Mouse (Mus musculus): ENCODE data around the gene Lrrc4b.

DNA sequence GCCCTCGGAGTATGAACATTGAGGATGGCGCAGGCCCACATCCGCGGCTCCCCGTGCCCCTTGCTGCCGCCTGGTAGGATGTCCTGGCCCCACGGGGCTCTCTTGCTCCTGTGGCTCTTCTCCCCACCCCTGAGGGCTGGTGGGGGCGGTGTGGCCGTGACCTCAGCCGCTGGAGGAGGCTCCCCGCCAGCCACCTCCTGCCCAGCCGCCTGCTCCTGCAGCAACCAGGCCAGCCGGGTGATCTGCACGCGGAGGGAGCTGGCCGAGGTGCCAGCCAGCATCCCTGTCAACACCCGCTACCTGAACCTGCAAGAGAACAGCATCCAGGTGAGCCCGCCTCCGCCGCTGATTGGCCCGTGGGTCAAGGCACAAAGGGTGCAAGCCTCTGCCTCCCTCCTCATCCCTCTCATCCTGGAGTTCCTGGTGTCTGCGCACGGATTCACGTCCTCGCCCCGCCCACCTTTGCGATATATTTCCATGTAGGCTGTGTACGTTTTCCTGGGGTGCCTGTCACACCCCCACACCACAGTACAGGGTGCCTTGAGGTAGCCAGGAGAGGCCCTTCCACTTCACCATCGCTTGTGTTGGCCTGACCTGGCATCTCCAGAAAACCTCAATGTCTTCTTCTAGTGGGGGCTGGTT lies 16.2 kb downstream of the Lrrc4b start:
- no peak for TF ChIP-seq CTCF (IDR thresholded peaks at IDR 0.05; ENCODE audit: insufficient read depth, low read depth, low read length)
- no peak for TF ChIP-seq POLR2A (IDR thresholded peaks at IDR 0.05; ENCODE audit: insufficient read depth, low read depth, low read length)

All from olfactory bulb, adult 2 months (tissue).